Mouse (Mus musculus) ES-E14 (cell line): Measurements from ENCODE around the gene 4931406P16Rik. TPM values are rescaled to one million over a fixed set of nuclear protein-coding genes. Genes with fewer than 3 reads are reported as not detected.

Experiments used
- DNase-seq: peaks from one replicate; pipeline ENCODE4 v3.0.0-alpha.2; 2013; ENCODE audit warnings: low read depth, low spot score
- H3K27ac ChIP-seq: 2 replicates; pipeline ENCODE4 v1.5.1; 2012; ENCODE audit warnings: low read depth, mild to moderate bottlenecking, low read length, moderate library complexity, mixed read lengths; ENCODE audit not compliant: poor library complexity, insufficient read depth, severe bottlenecking
- H3K36me3 ChIP-seq: 2 replicates; pipeline ENCODE4 v1.6.1; 2012; ENCODE audit warnings: mild to moderate bottlenecking, low read length, moderate library complexity, mixed read lengths; ENCODE audit not compliant: control insufficient read depth, poor library complexity, insufficient read depth, severe bottlenecking
- H3K4me1 ChIP-seq, 2 experiments: fragments of 150-350 bp in 1 of 2; sonication (generic) in 1 of 2; 2 replicates each; pipeline ENCODE4 v1.6.1; 2012; ENCODE audit warnings: low read length in 2 of 2, mild to moderate bottlenecking in 1 of 2, mixed read lengths in 1 of 2; ENCODE audit not compliant: control insufficient read depth in 2 of 2, insufficient read depth in 2 of 2, poor library complexity in 1 of 2
- H3K4me3 ChIP-seq, 2 experiments: fragments of 150-350 bp in 1 of 2; sonication (generic) in 1 of 2; 2 replicates each; pipeline ENCODE4 v1.5.1; 2012; ENCODE audit warnings: low read length in 2 of 2, low read depth in 1 of 2, mild to moderate bottlenecking in 1 of 2, mixed read lengths in 1 of 2; ENCODE audit not compliant: insufficient read depth in 1 of 2, poor library complexity in 1 of 2, severe bottlenecking in 1 of 2
- H3K9ac ChIP-seq: 2 replicates; pipeline ENCODE4 v1.6.1; 2012; ENCODE audit warnings: low read depth, mild to moderate bottlenecking, low read length, mixed read lengths; ENCODE audit not compliant: poor library complexity, insufficient read depth, severe bottlenecking
- H3K9me3 ChIP-seq: fragments of 150-350 bp; sonication (generic); 2 replicates; pipeline ENCODE4 v1.6.1; 2012; ENCODE audit warnings: low read depth, mild to moderate bottlenecking, low read length; ENCODE audit not compliant: control insufficient read depth, insufficient read depth
- CHD2 ChIP-seq: IDR thresholded peaks from 2 replicates; pipeline ENCODE4 v1.6.1; 2014; ENCODE audit warnings: mild to moderate bottlenecking, low read depth, low read length, inconsistent platforms
- HCFC1 ChIP-seq: IDR thresholded peaks from 2 replicates; pipeline ENCODE4 v1.6.1; 2012; ENCODE audit warnings: low read length, inconsistent platforms, borderline replicate concordance; ENCODE audit not compliant: insufficient read depth
- MAFK ChIP-seq: IDR thresholded peaks from 2 replicates; pipeline ENCODE4 v1.6.1; 2014; ENCODE audit warnings: mild to moderate bottlenecking, low read depth, low read length, inconsistent platforms; ENCODE audit not compliant: insufficient read depth
- ZC3H11A ChIP-seq: IDR thresholded peaks from 2 replicates; pipeline ENCODE4 v1.6.1; 2012; ENCODE audit warnings: low read depth, mild to moderate bottlenecking, inconsistent platforms, low read length, borderline replicate concordance
- ZNF384 ChIP-seq: IDR thresholded peaks from 2 replicates; pipeline ENCODE4 v1.6.1; 2012; ENCODE audit warnings: low read depth, low read length, inconsistent platforms
- in situ Hi-C, 2 experiments: fragments of 600-800 bp; cut with MboI; formaldehyde crosslinking; loops; one replicate each; pipeline ENCODE4 v1.15.1; 2025; ENCODE audit warnings: low sequenced_read_pairs in 2 of 2, inconsistent platforms in 1 of 2; ENCODE audit not compliant: unreplicated experiment in 2 of 2
- total RNA-seq: library from RNA; depleted of rRNA; stranded (reverse); fragments of 300-350 nt; gene quantifications from 2 replicates; pipeline ENCODE4 v1.2.3, GENCODE M21; 2012

Gene 4931406P16Rik
- total RNA-seq, 1 experiment, result 33.6 TPM

- no peaks in the 10 kb centered on the region for H3K9me3 ChIP-seq
- H3K27ac ChIP-seq, result no peak overlapping the region
- in situ Hi-C loops, result no loop called here
- H3K4me3 ChIP-seq, result no peak overlapping the region
- no peaks in the 10 kb centered on the region for H3K36me3 ChIP-seq
- DNase-seq, result no peak
- no peak overlapping the region for H3K9ac ChIP-seq
- TF ChIP-seq HCFC1 (no peak), MAFK (no peak), ZC3H11A (no peak), ZNF384 (no peak), CHD2 (no peak)
- H3K4me1 ChIP-seq, result peaks cover 0 to 3% of the 10 kb centered on the region in 2 experiments; a peak in 1 of 4 replicates
Observed at GRCm38 (mm10) chr7:34296124-34296523, 17.2 kb downstream of the 4931406P16Rik start.

GRCm38 (mm10) chr7:34292633-34293032, 20.7 kb downstream of the 4931406P16Rik start:
- DNase-seq, result no peak
- Histone ChIP-seq H3K9ac (no peak overlapping the region), H3K4me1 (peaks cover 0 to 4% of the 10 kb centered on the region in 2 experiments; a peak in 1 of 4 replicates), H3K36me3 (no peaks in the 10 kb centered on the region), H3K4me3 (no peak overlapping the region), H3K9me3 (no peaks in the 10 kb centered on the region), H3K27ac (no peak overlapping the region)
- TF ChIP-seq HCFC1, result no peak
- TF ChIP-seq ZNF384, result no peak
- TF ChIP-seq MAFK, result no peak
- TF ChIP-seq ZC3H11A, result no peak
- TF ChIP-seq CHD2, result no peak
- in situ Hi-C loops, result no loop called here

GRCm38 (mm10) chr7:34291265-34291664, 22.1 kb downstream of the 4931406P16Rik start:
- Histone ChIP-seq H3K27ac (no peak overlapping the region), H3K4me3 (no peak overlapping the region), H3K9me3 (no peaks in the 10 kb centered on the region), H3K9ac (no peak overlapping the region), H3K36me3 (no peaks in the 10 kb centered on the region), H3K4me1 (peaks cover 0 to 4% of the 10 kb centered on the region in 2 experiments; a peak in 1 of 4 replicates)
- TF ChIP-seq HCFC1 (no peak), MAFK (no peak)
- in situ Hi-C loops, result no loop called here
- no peak for DNase-seq

- in situ Hi-C loops, result no loop called here
- Histone ChIP-seq H3K36me3 (no peaks in the 10 kb centered on the region), H3K9me3 (no peaks in the 10 kb centered on the region), H3K27ac (no peak overlapping the region), H3K4me3 (no peak overlapping the region), H3K4me1 (peaks cover 0 to 4% of the 10 kb centered on the region in 2 experiments; a peak in 1 of 4 replicates), H3K9ac (no peak overlapping the region)
- TF ChIP-seq MAFK, result no peak
- DNase-seq, result no peak
Observed at GRCm38 (mm10) chr7:34290450-34291151, 22.8 kb downstream of the 4931406P16Rik start.

GRCm38 (mm10) chr7:34277656-34278055, 35.7 kb downstream of the 4931406P16Rik start:
- H3K4me1 ChIP-seq, result no peaks in the 10 kb centered on the region
- H3K4me3 ChIP-seq, result no peak overlapping the region
- H3K9ac ChIP-seq, result no peak overlapping the region
- no peaks in the 10 kb centered on the region for H3K9me3 ChIP-seq
- in situ Hi-C loops, result no loop called here
- H3K27ac ChIP-seq, result no peak overlapping the region
- TF ChIP-seq ZC3H11A (no peak), MAFK (no peak), ZNF384 (no peak), CHD2 (no peak), HCFC1 (no peak)
- DNase-seq, result no peak
- no peaks in the 10 kb centered on the region for H3K36me3 ChIP-seq
